In the genomic region with DNA sequence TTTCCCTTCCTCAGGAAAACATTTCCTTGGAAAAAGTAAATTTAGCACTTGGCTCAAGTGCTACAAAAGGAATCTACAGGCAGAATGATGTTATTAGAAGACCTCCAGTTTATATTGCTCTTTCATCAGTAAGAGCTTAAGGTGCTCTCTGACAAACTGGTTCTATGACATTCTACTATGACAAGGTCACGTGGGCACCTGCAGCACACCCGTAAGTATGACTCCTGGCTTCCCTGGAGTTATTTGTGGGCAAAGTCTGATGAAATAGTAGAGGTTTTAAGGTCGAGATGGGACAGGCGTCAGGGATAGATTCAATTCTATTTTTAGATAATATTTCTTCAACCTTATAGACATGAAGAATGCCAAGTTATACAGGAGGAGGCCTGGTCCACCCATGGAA, we compare ENCODE assay signal across 11 mouse cellular contexts.
"Had no signal": no experiment of that assay in that cellular context is flagged by ENCODE, and none has a peak within 500 bp of the region (broad histone marks: within the 10 kb centered on the region; RNA-seq: fewer than 3 reads in every experiment).

No protein-coding gene starts in this region.

- ATAC-seq: liver, embryonic 12.5 days; midbrain, embryonic 13.5 days had no signal

- H3K27ac ChIP-seq: kidney, embryonic 15.5 days; liver, embryonic 12.5 days; midbrain, embryonic 13.5 days; neural tube, embryonic 12.5 days had no signal

- H3K9me3 ChIP-seq: kidney, embryonic 15.5 days; liver, embryonic 12.5 days; midbrain, embryonic 13.5 days; neural tube, embryonic 12.5 days had no signal

- DNase-seq: kidney, adult 2 months; kidney, postnatal 14 days; left cerebral cortex, postnatal 4 days; right cerebral cortex, postnatal 4 days; spleen, adult 18-20 months; thymus, adult 2 months; thymus, postnatal 25 days had no signal

- H3K27me3 ChIP-seq: kidney, embryonic 15.5 days; liver, embryonic 12.5 days; midbrain, embryonic 13.5 days; neural tube, embryonic 12.5 days had no signal

- H3K4me1 ChIP-seq: liver, embryonic 12.5 days; midbrain, embryonic 13.5 days; neural tube, embryonic 12.5 days had no signal

- H3K36me3 ChIP-seq: kidney, embryonic 15.5 days; liver, embryonic 12.5 days; midbrain, embryonic 13.5 days; neural tube, embryonic 12.5 days had no signal

- H3K9ac ChIP-seq: kidney, embryonic 15.5 days; liver, embryonic 12.5 days; midbrain, embryonic 13.5 days; neural tube, embryonic 12.5 days had no signal

- H3K4me3 ChIP-seq: kidney, embryonic 15.5 days; liver, embryonic 12.5 days; midbrain, embryonic 13.5 days; neural tube, embryonic 12.5 days had no signal

- H3K4me2 ChIP-seq: kidney, embryonic 15.5 days; liver, embryonic 12.5 days; midbrain, embryonic 13.5 days; neural tube, embryonic 12.5 days had no signal
